ENCODE assay signal across 27 mouse cellular contexts in genomic region chr3:109690566-109690965, GRCm38 (mm10).
"Had no signal": no experiment of that assay in that cellular context is flagged by ENCODE, and none has a peak within 500 bp of the region (broad histone marks: within the 10 kb centered on the region; RNA-seq: fewer than 3 reads in every experiment).

No protein-coding gene starts in this region.

- H3K4me3 ChIP-seq: heart, adult 2 months; heart, embryonic 13.5 days; heart, embryonic 15.5 days; hindbrain, embryonic 13.5 days; hindbrain, embryonic 15.5 days; kidney, embryonic 15.5 days; limb, embryonic 13.5 days; limb, embryonic 15.5 days; liver, embryonic 12.5 days had no signal

- ATAC-seq: hindbrain, postnatal 0 days; intestine, embryonic 16.5 days; liver, embryonic 12.5 days had no signal

- H3K4me2 ChIP-seq: heart, embryonic 11.5 days; heart, embryonic 13.5 days; heart, embryonic 15.5 days; hindbrain, embryonic 13.5 days; hindbrain, embryonic 15.5 days; kidney, embryonic 15.5 days; limb, embryonic 13.5 days; limb, embryonic 15.5 days; liver, embryonic 12.5 days had no signal

- H3K9ac ChIP-seq: heart, embryonic 13.5 days; heart, embryonic 15.5 days; hindbrain, embryonic 13.5 days; hindbrain, embryonic 15.5 days; kidney, embryonic 15.5 days; limb, embryonic 13.5 days; limb, embryonic 15.5 days; liver, embryonic 12.5 days; liver, embryonic 14.5 days had no signal

- H3K9me3 ChIP-seq: heart, embryonic 13.5 days; heart, embryonic 15.5 days; hindbrain, embryonic 13.5 days; hindbrain, embryonic 15.5 days; kidney, embryonic 15.5 days; limb, embryonic 13.5 days; limb, embryonic 15.5 days; liver, embryonic 12.5 days had no signal

- H3K36me3 ChIP-seq: heart, embryonic 13.5 days; heart, embryonic 15.5 days; hindbrain, embryonic 13.5 days; hindbrain, embryonic 15.5 days; kidney, embryonic 15.5 days; limb, embryonic 13.5 days; limb, embryonic 15.5 days; liver, embryonic 12.5 days had no signal

- H3K27me3 ChIP-seq: heart, embryonic 13.5 days; heart, embryonic 15.5 days; hindbrain, embryonic 13.5 days; hindbrain, embryonic 15.5 days; kidney, embryonic 15.5 days; limb, embryonic 13.5 days; limb, embryonic 15.5 days; liver, embryonic 12.5 days had no signal

- H3K4me1 ChIP-seq: heart, embryonic 13.5 days; heart, embryonic 15.5 days; hindbrain, embryonic 13.5 days; hindbrain, embryonic 15.5 days; kidney, embryonic 15.5 days; limb, embryonic 13.5 days; limb, embryonic 15.5 days; liver, embryonic 12.5 days had no signal

- DNase-seq: gastrocnemius, postnatal 14 days; gastrocnemius, postnatal 36 days; heart, adult 11 months; heart, adult 2 months; heart, postnatal 14 days; heart, postnatal 36 days; kidney, adult 11 months; kidney, adult 2 months; kidney, adult 9 months; kidney, postnatal 14 days; kidney, postnatal 36 days; layer of hippocampus, adult 9-11 months; layer of hippocampus, postnatal 36 days; left cerebral cortex, postnatal 4 days had no signal

- H3K27ac ChIP-seq: heart, adult 2 months; heart, embryonic 13.5 days; heart, embryonic 15.5 days; hindbrain, embryonic 13.5 days; hindbrain, embryonic 15.5 days; hindbrain, postnatal 0 days; kidney, embryonic 15.5 days; kidney, postnatal 0 days; limb, embryonic 13.5 days; limb, embryonic 15.5 days; liver, embryonic 12.5 days; liver, embryonic 14.5 days had no signal
